Mouse (Mus musculus): Measurements from ENCODE around the gene Lama5.

Gene Lama5

DNA sequence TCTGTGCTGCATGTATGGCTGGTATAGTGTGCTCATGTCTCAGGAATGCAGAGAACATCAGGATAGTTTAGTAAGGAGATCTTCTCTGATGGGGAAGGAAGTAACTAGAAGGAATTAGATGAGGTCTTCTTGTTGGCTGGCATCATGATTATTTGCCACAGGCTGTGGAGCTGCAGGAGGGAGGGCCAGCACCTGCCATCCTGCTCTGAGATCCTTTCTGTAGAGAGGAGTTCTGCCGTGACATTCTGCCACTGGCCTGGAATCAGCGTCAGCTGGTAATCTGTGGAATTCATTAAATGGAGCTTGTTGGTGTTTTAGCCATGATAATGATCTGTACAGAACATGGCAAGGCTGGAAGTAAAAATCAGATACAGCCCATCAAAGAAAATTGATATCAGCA lies 79.6 kb downstream of the Lama5 start:
- DNase-seq (ENCODE audit: low read depth, low spot score), result no peak

DNA sequence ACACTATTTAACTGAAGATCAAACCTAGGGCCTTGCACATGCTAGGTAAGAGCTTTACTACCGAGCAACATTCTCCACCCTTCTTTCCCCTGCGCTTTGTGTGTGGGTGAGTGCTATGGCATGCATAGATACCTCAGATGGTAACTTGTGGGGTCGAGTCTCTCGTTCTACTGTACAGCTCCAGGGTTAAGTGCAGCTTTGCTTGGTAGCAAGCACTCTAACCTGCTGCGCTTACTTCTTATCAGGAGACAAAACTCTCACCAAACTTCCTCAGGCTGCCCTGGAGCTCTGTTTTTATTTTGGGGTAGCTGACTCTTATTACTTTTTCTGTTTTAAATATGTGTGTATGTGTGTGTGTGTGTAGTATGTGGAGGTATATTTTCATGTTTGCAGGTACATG lies 90.2 kb downstream of the Lama5 start:
- DNase-seq (ENCODE audit: low read depth, low spot score), result no peak

DNA sequence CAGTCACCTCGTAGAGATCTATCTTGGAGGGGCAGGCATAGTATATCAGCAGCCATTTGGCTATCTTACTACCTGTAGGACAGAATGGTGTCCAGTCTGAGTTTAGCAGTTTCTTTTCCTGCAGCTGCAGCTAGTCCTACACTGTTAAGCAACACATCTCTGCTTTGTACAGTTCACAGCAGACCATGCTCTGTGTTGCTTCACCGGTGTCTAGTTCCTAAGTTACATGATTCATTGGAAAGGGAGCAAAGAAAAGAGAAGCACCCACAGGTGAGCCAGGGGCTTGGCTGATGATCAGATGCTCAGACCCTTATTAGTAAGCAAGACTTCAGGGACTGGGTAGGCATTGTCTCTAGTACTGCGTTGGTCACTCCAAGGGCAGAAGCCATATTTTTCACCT lies 91.7 kb downstream of the Lama5 start:
- no peak for DNase-seq (ENCODE audit: low read depth, low spot score)

DNA sequence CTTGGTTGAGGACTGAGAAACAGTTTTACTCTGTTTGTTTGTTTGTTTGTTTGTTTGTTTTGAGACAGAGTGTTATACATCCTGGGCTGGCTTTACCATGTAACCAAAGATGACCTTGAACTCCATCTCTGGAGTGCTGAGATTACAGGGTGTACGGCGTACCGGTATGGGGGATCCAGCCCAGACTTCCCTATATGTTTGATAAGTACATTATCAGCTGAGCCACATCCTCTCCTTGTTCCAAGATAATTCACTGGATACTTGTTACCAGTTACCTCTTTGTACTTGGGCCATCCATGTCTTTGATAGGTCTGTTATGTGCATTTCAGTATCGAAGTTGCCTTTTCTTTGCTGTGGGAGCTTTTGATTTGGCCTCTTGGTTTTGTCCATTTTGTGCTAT lies 92.4 kb downstream of the Lama5 start:
- DNase-seq (ENCODE audit: low read depth, low spot score), result no peak

DNA sequence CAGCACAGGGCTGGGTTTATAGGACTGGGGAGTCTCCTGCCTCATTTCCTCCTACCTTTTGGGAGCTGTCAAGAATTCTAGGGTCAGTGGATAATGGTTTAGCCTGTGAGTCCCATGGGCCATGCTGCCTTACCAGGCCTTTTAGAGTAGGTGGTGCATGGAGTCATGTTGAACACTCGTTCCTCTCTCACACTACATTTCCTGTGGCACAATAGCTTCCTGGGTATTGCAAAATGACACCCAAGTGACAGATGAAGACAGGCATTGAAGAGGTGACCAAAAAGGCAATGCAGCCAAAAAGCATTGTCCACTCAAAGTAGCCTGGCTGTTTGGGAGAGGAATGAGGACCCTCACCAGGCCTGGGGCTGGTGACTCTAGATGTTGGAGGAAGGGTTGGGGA lies 98.0 kb downstream of the Lama5 start:
- no peak for DNase-seq (ENCODE audit: low read depth, low spot score)

Measured in forelimb bud, embryonic 11.5 days (tissue).